Mouse (Mus musculus): ENCODE measurements around the gene Ndufa6. TPM values are rescaled to one million over a fixed set of nuclear protein-coding genes. Genes with fewer than 3 reads are reported as not detected.

Ndufa6 gene
- polyA plus RNA-seq, 1 experiment from 2014 or later = 330 TPM

DNA sequence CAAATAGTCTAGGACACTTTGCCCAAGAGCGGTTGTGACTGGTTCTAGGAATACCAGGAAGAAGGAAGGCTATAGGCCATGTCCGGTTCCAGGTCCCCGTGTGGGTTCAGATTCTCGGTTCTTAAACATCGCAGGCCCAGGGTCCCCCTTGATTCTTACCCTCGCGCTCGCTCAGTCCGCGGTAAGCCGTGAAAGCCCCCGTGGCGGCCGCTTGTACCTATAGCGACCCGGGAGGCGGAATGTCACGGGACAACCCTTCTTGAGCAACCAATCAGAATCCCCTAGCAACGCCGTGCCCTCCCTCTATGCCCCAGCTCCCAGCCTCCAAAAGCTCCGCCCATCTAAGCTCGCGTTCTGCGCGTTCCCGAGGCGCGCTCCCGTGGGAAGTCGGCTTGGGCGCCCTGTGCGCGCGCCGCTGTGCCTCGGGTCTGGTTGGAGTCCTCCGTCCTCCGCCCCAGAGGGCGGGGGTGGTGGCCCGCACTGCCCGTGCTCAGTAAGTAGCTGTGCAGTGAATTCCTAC is 15.5 kb downstream of the Ndufa6 start, which contains the start of the genes Naga, Pheta2 and Smdt1:
Gene Naga (minus strand): TSS at position 333 of the 520 bp plus-strand sequence.
Gene Pheta2 (plus strand): TSS at position 350 of the 520 bp plus-strand sequence.
Gene Smdt1 (plus strand): TSS at position 367 of the 520 bp plus-strand sequence.
- Histone ChIP-seq H3K4me3 (peak within 1 kb of the TSS; percentile 56), H3K27me3 (replicated peaks) (peaks cover 14% of the 10 kb centered on the region), H3K4me2 (peak within 1 kb of the TSS; percentile 72), H3K27ac (peak within 1 kb of the TSS; percentile 39; the same call in 1 of the 2 replicates), H3K9me3 (no peaks in the 10 kb centered on the region), H3K36me3 (replicated peaks) (no peaks in the 10 kb centered on the region), H3K4me1 (peaks cover 16% of the 10 kb centered on the region), H3K9ac (peak within 1 kb of the TSS; percentile 58)
- under 1% methylated on average over 41 of the region's 41 CpGs for WGBS
- peak; percentile 85 for ATAC-seq (replicated peaks)

GRCm38 (mm10) chr15:82337875-82338274 is 16.2 kb downstream of the Ndufa6 start:
- Histone ChIP-seq H3K4me3 (peak overlapping the region; percentile 56), H3K4me1 (peaks cover 16% of the 10 kb centered on the region), H3K27ac (no peak overlapping the region), H3K36me3 (replicated peaks) (no peaks in the 10 kb centered on the region), H3K9ac (peak overlapping the region; percentile 58; the same call in 1 of the 2 replicates), H3K9me3 (no peaks in the 10 kb centered on the region), H3K4me2 (peak overlapping the region; percentile 72), H3K27me3 (replicated peaks) (peaks cover 14% of the 10 kb centered on the region)
- ATAC-seq (replicated peaks) = peak; percentile 11; the same call in 1 of the 2 replicates
- WGBS = 48% methylated on average over 4 of the region's 4 CpGs

DNA sequence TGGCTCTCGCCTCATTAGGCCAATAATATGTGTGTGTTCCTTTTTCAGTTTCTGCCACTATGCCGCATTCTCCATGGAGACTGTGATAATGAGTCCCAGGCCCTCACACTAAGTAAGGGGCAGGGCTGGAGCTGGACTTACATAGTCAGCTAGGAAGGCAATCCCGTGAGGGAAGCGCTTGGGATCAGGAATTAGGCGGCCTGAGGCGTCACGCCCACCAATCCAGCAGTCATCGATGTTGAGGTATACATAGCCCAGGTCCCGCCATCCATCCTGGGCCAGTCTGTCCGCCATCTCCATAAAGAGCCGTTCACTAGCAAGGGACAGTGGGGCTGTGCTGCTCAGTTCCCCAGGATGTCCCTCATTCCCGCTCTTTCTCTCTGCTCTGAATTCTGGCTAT is 17.5 kb downstream of the Ndufa6 start:
- no peak overlapping the region for H3K27ac ChIP-seq
- no peak overlapping the region for H3K4me2 ChIP-seq
- H3K27me3 ChIP-seq (replicated peaks) = peaks cover 11% of the 10 kb centered on the region
- no peak overlapping the region for H3K9ac ChIP-seq
- no peaks in the 10 kb centered on the region for H3K36me3 ChIP-seq (replicated peaks)
- peaks cover 16% of the 10 kb centered on the region for H3K4me1 ChIP-seq
- ATAC-seq (replicated peaks) = no peak
- H3K9me3 ChIP-seq = no peaks in the 10 kb centered on the region
- WGBS = 77% methylated on average over 12 of the region's 12 CpGs
- H3K4me3 ChIP-seq = no peak overlapping the region

GRCm38 (mm10) chr15:82335194-82335593 is 18.9 kb downstream of the Ndufa6 start:
- Histone ChIP-seq H3K9me3 (no peaks in the 10 kb centered on the region), H3K4me2 (no peak overlapping the region), H3K27me3 (replicated peaks) (peaks cover under 1% of the 10 kb centered on the region), H3K27ac (no peak overlapping the region), H3K4me3 (no peak overlapping the region), H3K4me1 (peaks cover 12% of the 10 kb centered on the region), H3K9ac (no peak overlapping the region), H3K36me3 (replicated peaks) (no peaks in the 10 kb centered on the region)
- ATAC-seq (replicated peaks) = no peak
- WGBS = 98% methylated on average over 4 of the region's 4 CpGs

GRCm38 (mm10) chr15:82325382-82325781 is 28.7 kb downstream of the Ndufa6 start:
- Histone ChIP-seq H3K9me3 (no peaks in the 10 kb centered on the region), H3K9ac (no peak overlapping the region), H3K36me3 (replicated peaks) (no peaks in the 10 kb centered on the region), H3K4me1 (no peaks in the 10 kb centered on the region), H3K4me2 (no peak overlapping the region), H3K27ac (no peak overlapping the region), H3K27me3 (replicated peaks) (no peaks in the 10 kb centered on the region), H3K4me3 (no peak overlapping the region)
- ATAC-seq (replicated peaks) = no peak
- 72% methylated on average over 2 of the region's 2 CpGs for WGBS

DNA sequence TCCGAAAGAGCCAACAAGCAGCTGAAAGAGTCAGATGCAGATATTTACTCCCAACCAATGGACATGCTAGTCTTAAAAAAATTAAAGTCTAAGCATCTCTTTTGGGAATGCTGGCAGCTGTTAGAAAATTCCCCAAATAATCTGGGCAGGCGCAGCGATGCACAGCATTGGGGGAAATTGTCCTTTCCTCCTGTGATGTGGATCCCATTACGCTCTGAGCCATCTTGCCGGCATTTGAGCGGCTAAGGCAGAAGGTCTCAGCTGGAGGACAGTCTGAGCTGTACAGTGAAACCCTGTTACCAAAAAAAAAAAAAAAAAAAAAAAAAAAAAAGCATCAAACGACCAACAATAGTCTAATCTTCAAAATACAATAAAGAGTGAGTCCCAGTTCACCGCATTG is 31.9 kb downstream of the Ndufa6 start:
- no peaks in the 10 kb centered on the region for H3K27me3 ChIP-seq (replicated peaks)
- H3K4me2 ChIP-seq = no peak overlapping the region
- H3K9ac ChIP-seq = no peak overlapping the region
- H3K4me1 ChIP-seq = no peaks in the 10 kb centered on the region
- no peak overlapping the region for H3K27ac ChIP-seq
- 75% methylated on average over 8 of the region's 8 CpGs for WGBS
- H3K36me3 ChIP-seq (replicated peaks) = no peaks in the 10 kb centered on the region
- no peaks in the 10 kb centered on the region for H3K9me3 ChIP-seq
- no peak overlapping the region for H3K4me3 ChIP-seq
- ATAC-seq (replicated peaks) = no peak

DNA sequence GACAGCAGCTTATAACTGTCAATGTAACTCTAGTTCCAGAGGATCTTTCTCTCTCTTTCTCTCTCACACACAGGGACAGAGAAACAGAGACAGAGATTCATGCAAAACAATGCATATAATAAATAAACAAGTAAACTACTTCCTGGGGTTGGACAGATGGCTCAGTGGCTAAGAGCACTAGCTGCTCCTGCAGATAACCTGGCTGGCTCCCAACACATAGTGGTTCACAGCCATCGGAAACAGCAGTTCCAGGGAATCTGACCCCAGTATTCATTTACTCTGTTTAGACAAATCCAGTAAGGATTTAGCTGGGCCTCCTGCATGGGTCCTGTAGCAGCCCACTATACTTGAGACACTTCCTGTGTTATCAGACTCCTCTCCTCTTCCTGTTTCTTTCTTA is 34.5 kb downstream of the Ndufa6 start:
- Histone ChIP-seq H3K4me3 (no peak overlapping the region), H3K27me3 (replicated peaks) (no peaks in the 10 kb centered on the region), H3K4me1 (no peaks in the 10 kb centered on the region), H3K27ac (no peak overlapping the region), H3K9me3 (no peaks in the 10 kb centered on the region), H3K36me3 (replicated peaks) (no peaks in the 10 kb centered on the region), H3K9ac (no peak overlapping the region), H3K4me2 (no peak overlapping the region)
- no peak for ATAC-seq (replicated peaks)
- WGBS = 69% methylated on average over 1 of the region's 1 CpGs

DNA sequence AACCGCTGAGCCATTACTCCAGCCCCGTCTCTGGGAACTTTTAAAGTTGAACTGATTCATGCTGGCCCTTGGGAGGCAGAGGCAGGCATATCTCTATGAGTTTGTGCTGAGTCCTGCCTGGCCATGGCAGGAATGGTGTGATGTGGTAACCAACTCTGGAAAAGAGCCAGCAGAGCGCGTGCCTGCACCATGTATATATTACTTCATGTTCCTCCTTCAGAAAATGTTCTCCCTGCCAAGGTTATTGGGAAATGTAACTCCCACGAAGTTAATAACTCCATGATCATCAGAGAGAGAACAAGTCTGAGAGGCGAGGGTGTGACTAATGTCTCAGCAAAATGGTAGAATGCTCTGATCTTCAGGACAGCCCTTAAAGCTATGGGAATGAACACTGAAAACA is 36.3 kb downstream of the Ndufa6 start:
- Histone ChIP-seq H3K9me3 (no peaks in the 10 kb centered on the region), H3K4me1 (no peaks in the 10 kb centered on the region), H3K36me3 (replicated peaks) (no peaks in the 10 kb centered on the region), H3K4me2 (no peak overlapping the region), H3K27me3 (replicated peaks) (no peaks in the 10 kb centered on the region), H3K4me3 (no peak overlapping the region), H3K27ac (no peak overlapping the region), H3K9ac (no peak overlapping the region)
- no peak for ATAC-seq (replicated peaks)
- 88% methylated on average over 6 of the region's 6 CpGs for WGBS

DNA sequence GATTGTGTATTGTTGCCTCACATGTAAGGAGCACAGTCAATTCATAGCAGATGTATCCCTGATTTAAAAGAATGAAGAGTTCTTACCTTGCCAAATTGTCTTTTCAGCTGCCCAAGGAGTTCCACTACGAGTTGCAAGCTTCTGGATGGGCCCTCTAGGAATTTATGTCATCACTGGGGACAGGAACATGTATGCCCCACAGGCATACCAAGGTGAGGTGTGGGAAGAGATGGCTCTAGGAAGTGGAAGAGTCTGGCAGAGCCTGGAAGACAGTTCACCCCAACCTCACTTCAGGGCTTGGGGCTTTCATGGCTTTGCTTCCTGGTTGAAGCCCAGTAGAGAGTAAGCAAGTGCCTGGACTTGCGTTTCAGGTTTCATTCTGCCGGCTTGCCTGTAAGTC is 45.7 kb downstream of the Ndufa6 start:
- Histone ChIP-seq H3K36me3 (replicated peaks) (no peaks in the 10 kb centered on the region), H3K4me1 (no peaks in the 10 kb centered on the region), H3K27me3 (replicated peaks) (no peaks in the 10 kb centered on the region), H3K4me2 (no peak overlapping the region), H3K9ac (no peak overlapping the region), H3K4me3 (no peak overlapping the region), H3K9me3 (no peaks in the 10 kb centered on the region), H3K27ac (no peak overlapping the region)
- no peak for ATAC-seq (replicated peaks)
- 77% methylated on average over 3 of the region's 3 CpGs for WGBS

GRCm38 (mm10) chr15:82307107-82307506 is 47.0 kb downstream of the Ndufa6 start:
- H3K9me3 ChIP-seq = no peaks in the 10 kb centered on the region

More at GRCm38 (mm10) chr15:82307107-82307506, 47.0 kb downstream of the Ndufa6 start:
- Histone ChIP-seq H3K36me3 (replicated peaks) (no peaks in the 10 kb centered on the region), H3K4me1 (no peaks in the 10 kb centered on the region), H3K27ac (no peak overlapping the region), H3K27me3 (replicated peaks) (no peaks in the 10 kb centered on the region), H3K9ac (no peak overlapping the region), H3K4me3 (no peak overlapping the region), H3K4me2 (no peak overlapping the region)
- WGBS = 80% methylated on average over 3 of the region's 3 CpGs
- ATAC-seq (replicated peaks) = no peak

Small RNA genes lying within 50 kb of the gene (microRNA-seq; reads per million reads assigned to microRNA genes)
- gene Mir7684 = not detected

Other genes starting within 250 kb of the Ndufa6 start
- gene Ccdc134, start 226.4 kb downstream of the Ndufa6 start, polyA plus RNA-seq (2015; fragmentation: Nextera tagmentation; extraction: Ambion mirVana) = 12.2 and 12.7 TPM in 2 replicates
- gene Srebf2, start 207.1 kb downstream of the Ndufa6 start, polyA plus RNA-seq (2015; fragmentation: Nextera tagmentation; extraction: Ambion mirVana) = 220 and 224 TPM in 2 replicates
- gene Shisa8, start 141.5 kb downstream of the Ndufa6 start, polyA plus RNA-seq (2015; fragmentation: Nextera tagmentation; extraction: Ambion mirVana) = 1.1 and 1.5 TPM in 2 replicates
- gene Tnfrsf13c, start 130.0 kb downstream of the Ndufa6 start, polyA plus RNA-seq (2015; fragmentation: Nextera tagmentation; extraction: Ambion mirVana) = 0.08 and 0.26 TPM in 2 replicates
- 10.7 and 13.6 TPM in 2 replicates for gene Cenpm, start 109.6 kb downstream of the Ndufa6 start, polyA plus RNA-seq (2015; fragmentation: Nextera tagmentation; extraction: Ambion mirVana)
- gene 1500009C09Rik, start 101.9 kb downstream of the Ndufa6 start, polyA plus RNA-seq (2015; fragmentation: Nextera tagmentation; extraction: Ambion mirVana) = 22.6 and 24.0 TPM in 2 replicates
- gene Sept3, start 79.4 kb downstream of the Ndufa6 start, polyA plus RNA-seq (2015; fragmentation: Nextera tagmentation; extraction: Ambion mirVana) = 454 and 479 TPM in 2 replicates
- gene Wbp2nl, start 55.4 kb downstream of the Ndufa6 start, polyA plus RNA-seq (2015; fragmentation: Nextera tagmentation; extraction: Ambion mirVana) = not detected in 2 replicates
- gene Naga, start 15.4 kb downstream of the Ndufa6 start, polyA plus RNA-seq (2015; fragmentation: Nextera tagmentation; extraction: Ambion mirVana) = 25.4 and 27.2 TPM in 2 replicates
- 1.2 and 1.5 TPM in 2 replicates for gene Pheta2, start 15.4 kb downstream of the Ndufa6 start, polyA plus RNA-seq (2015; fragmentation: Nextera tagmentation; extraction: Ambion mirVana)
- 322 and 335 TPM in 2 replicates for gene Smdt1, start 15.4 kb downstream of the Ndufa6 start, polyA plus RNA-seq (2015; fragmentation: Nextera tagmentation; extraction: Ambion mirVana)
- 1.7 and 2.0 TPM in 2 replicates for gene Cyp2d22, start 25.9 kb upstream of the Ndufa6 start, polyA plus RNA-seq (2015; fragmentation: Nextera tagmentation; extraction: Ambion mirVana)
- gene Cyp2d11, start 39.7 kb upstream of the Ndufa6 start, polyA plus RNA-seq (2015; fragmentation: Nextera tagmentation; extraction: Ambion mirVana) = not detected in 2 replicates
- 0.34 TPM in 1 of 2 replicates, not detected in the other for gene Cyp2d10, start 52.9 kb upstream of the Ndufa6 start, polyA plus RNA-seq (2015; fragmentation: Nextera tagmentation; extraction: Ambion mirVana)
- gene Cyp2d9, start 79.1 kb upstream of the Ndufa6 start, polyA plus RNA-seq (2015; fragmentation: Nextera tagmentation; extraction: Ambion mirVana) = not detected in 2 replicates
- gene Cyp2d12, start 200.8 kb upstream of the Ndufa6 start, polyA plus RNA-seq (2015; fragmentation: Nextera tagmentation; extraction: Ambion mirVana) = not detected in 2 replicates

All from midbrain, embryonic 15.5 days (tissue).